Mouse (Mus musculus) C2C12 (cell line): Measurements from ENCODE around the gene Hsp90b1. TPM values are rescaled to one million over a fixed set of nuclear protein-coding genes. Genes with fewer than 3 reads are reported as not detected.
A peak's percentile ranks its signal among the peaks of the same experiment; 100 is the strongest.
"Not testable (repeated sequence)": the region's sequence is repeated elsewhere in the genome, so short reads cannot be mapped to it uniquely, and the experiment has no call there.

Source experiments
- H3K27me3 ChIP-seq: one replicate; pipeline ENCODE4 v1.6.1; 2011; ENCODE audit not compliant: control insufficient read depth, insufficient read depth, insufficient read length
- H3K36me3 ChIP-seq: one replicate; pipeline ENCODE4 v1.6.1; 2011; ENCODE audit not compliant: control insufficient read depth, insufficient read depth
- H3K4me3 ChIP-seq: one replicate; pipeline ENCODE4 v1.5.1; 2011; ENCODE audit warnings: mild to moderate bottlenecking, control low read depth; ENCODE audit not compliant: poor library complexity, insufficient read depth, severe bottlenecking
- H3K79me2 ChIP-seq: one replicate; pipeline ENCODE4 v1.6.1; 2011; ENCODE audit not compliant: control insufficient read depth, insufficient read depth
- H3K79me3 ChIP-seq: one replicate; pipeline ENCODE4 v1.6.1; 2011; ENCODE audit warnings: low read depth, control low read depth
- H3ac ChIP-seq: one replicate; pipeline ENCODE3; 2011; ENCODE audit warnings: low read depth; ENCODE audit not compliant: control insufficient read depth, insufficient read length
- FOSL1 ChIP-seq: IDR thresholded peaks from one replicate; pipeline ENCODE4 v1.8.0; 2011; ENCODE audit warnings: mild to moderate bottlenecking, low read length; ENCODE audit not compliant: poor library complexity, insufficient read depth, severe bottlenecking
- MAX ChIP-seq: IDR thresholded peaks from one replicate; pipeline ENCODE4 v1.6.1; 2011; ENCODE audit warnings: mild to moderate bottlenecking, control low read depth
- USF1 ChIP-seq: IDR thresholded peaks from one replicate; pipeline ENCODE4 v1.6.1; 2011; ENCODE audit warnings: low read depth, mild to moderate bottlenecking, control low read depth, moderate library complexity
- microRNA-seq: library from miRNA; unstranded; fragments of <30 nt; microRNA quantifications from one replicate; pipeline ENCODE4, GENCODE M21; 2019; ENCODE audit warnings: borderline microRNAs expressed
- polyA plus RNA-seq: library from polyadenylated mRNA; unstranded; fragments of >200 nt; fragmentation: generic; extraction: Trizol; gene quantifications from one replicate; pipeline ENCODE4 v1.2.1, GENCODE M21; 2012; ENCODE audit warnings: missing spikeins

Gene Hsp90b1
- polyA plus RNA-seq, 1 experiment, result 218 TPM

- Histone ChIP-seq H3K79me2 (peaks cover 79% of the 10 kb centered on the region), H3K4me3 (no peak overlapping the region), H3ac (no peak overlapping the region), H3K36me3 (peaks cover 89% of the 10 kb centered on the region), H3K27me3 (no peaks in the 10 kb centered on the region), H3K79me3 (peaks cover 66% of the 10 kb centered on the region)
- TF ChIP-seq FOSL1 (no peak), MAX (no peak)
Measured at GRCm38 (mm10) chr10:86700251-86700650, 5.1 kb downstream of the Hsp90b1 start.

GRCm38 (mm10) chr10:86686017-86686360 lies 19.3 kb downstream of the Hsp90b1 start:
- not testable (repeated sequence) for H3K79me3 ChIP-seq

GRCm38 (mm10) chr10:86685179-86686016 lies 19.9 kb downstream of the Hsp90b1 start:
- not testable (repeated sequence) for H3K79me2 ChIP-seq, H3K27me3 ChIP-seq, H3K79me3 ChIP-seq
- peak; percentile 21 for TF ChIP-seq MAX
- TF ChIP-seq USF1, result peak; percentile 90
- Histone ChIP-seq H3K36me3 (peaks cover 10% of the 10 kb centered on the region), H3K4me3 (peak overlapping the region; percentile 51), H3ac (peak overlapping the region; percentile 73)

More at GRCm38 (mm10) chr10:86686017-86686360, 19.3 kb downstream of the Hsp90b1 start:
- Histone ChIP-seq H3K4me3 (peak overlapping the region; percentile 51), H3ac (peak overlapping the region; percentile 49), H3K36me3 (peaks cover 14% of the 10 kb centered on the region)
- not testable (repeated sequence) for H3K27me3 ChIP-seq, H3K79me2 ChIP-seq

GRCm38 (mm10) chr10:86684797-86685178 lies 20.5 kb downstream of the Hsp90b1 start:
- not testable (repeated sequence) for H3K36me3 ChIP-seq, H3K79me2 ChIP-seq, H3ac ChIP-seq, H3K27me3 ChIP-seq, H3K79me3 ChIP-seq
- H3K4me3 ChIP-seq, result peak overlapping the region; percentile 51

- not testable (repeated sequence) for H3K27me3 ChIP-seq, H3K4me3 ChIP-seq, H3K79me2 ChIP-seq, H3K36me3 ChIP-seq, H3K79me3 ChIP-seq, H3ac ChIP-seq
Measured at GRCm38 (mm10) chr10:86670550-86670949, 34.8 kb downstream of the Hsp90b1 start.

Small RNA genes lying within 50 kb of the gene (microRNA-seq; reads per million reads assigned to microRNA genes)
- 0.76 reads per million, percentile 16 among the genes with 10 or more reads in this experiment for gene Gm25745

Other genes starting within 250 kb of the Hsp90b1 start
- 0.20 TPM for gene Syn3, start 206.6 kb downstream of the Hsp90b1 start, polyA plus RNA-seq
- 0.35 TPM for gene Ttc41, start 302 bp upstream of the Hsp90b1 start, polyA plus RNA-seq
- not detected for gene Gm49358, start 58.5 kb upstream of the Hsp90b1 start, polyA plus RNA-seq
- 13.7 TPM for gene Nt5dc3, start 73.5 kb upstream of the Hsp90b1 start, polyA plus RNA-seq